10 mouse cellular contexts compared by ENCODE assay signal in genomic region chr11:102102485-102103258, GRCm38 (mm10). TPM values are rescaled to one million over a fixed set of nuclear protein-coding genes. Genes with fewer than 3 reads are reported as not detected.
DNase-seq lines count a peak whose midpoint lies in the region; ATAC-seq lines count a peak whose summit lies in the region.
"Had no signal": no experiment of that assay in that cellular context is flagged by ENCODE, and none has a peak within 500 bp of the region (broad histone marks: within the 10 kb centered on the region; RNA-seq: fewer than 3 reads in every experiment).

No protein-coding gene starts in this region.

- H3K9me3 ChIP-seq in midbrain, embryonic 14.5 days (ENCODE audit: control insufficient read depth, low read length) = no peaks in the 10 kb centered on the region
- H3K9me3 ChIP-seq in midbrain, embryonic 13.5 days = no peaks in the 10 kb centered on the region
- H3K9me3 ChIP-seq in embryonic facial prominence, embryonic 11.5 days (replicated peaks; ENCODE audit: control insufficient read depth, low read length) = no peaks in the 10 kb centered on the region
- no peaks in the 10 kb centered on the region for H3K9me3 ChIP-seq in heart, embryonic 16.5 days (replicated peaks; ENCODE audit: control insufficient read depth, low read length)
- H3K9me3 ChIP-seq: hindbrain, embryonic 15.5 days had no signal

- no peak overlapping the region for H3K9ac ChIP-seq in midbrain, embryonic 14.5 days (replicated peaks; ENCODE audit: low read length)
- H3K9ac ChIP-seq in midbrain, embryonic 13.5 days (replicated peaks) = no peak overlapping the region
- no peak overlapping the region for H3K9ac ChIP-seq in embryonic facial prominence, embryonic 11.5 days (replicated peaks; ENCODE audit: low read length)
- no peak overlapping the region for H3K9ac ChIP-seq in heart, embryonic 16.5 days (ENCODE audit: low read length)
- H3K9ac ChIP-seq: hindbrain, embryonic 15.5 days had no signal

- H3K27me3 ChIP-seq in midbrain, embryonic 14.5 days (ENCODE audit: control insufficient read depth, insufficient read depth, low read length) = peaks cover 28% of the 10 kb centered on the region
- peaks cover 72% of the 10 kb centered on the region for H3K27me3 ChIP-seq in midbrain, embryonic 13.5 days
- peaks cover 24% of the 10 kb centered on the region for H3K27me3 ChIP-seq in embryonic facial prominence, embryonic 11.5 days (ENCODE audit: control insufficient read depth, insufficient read depth, low read length)
- peaks cover 51% of the 10 kb centered on the region for H3K27me3 ChIP-seq in heart, embryonic 16.5 days (ENCODE audit: control insufficient read depth, insufficient read depth, low read length)

- H3K4me3 ChIP-seq in midbrain, embryonic 14.5 days (replicated peaks; ENCODE audit: low read depth, low read length) = no peak overlapping the region
- H3K4me3 ChIP-seq in midbrain, embryonic 13.5 days (replicated peaks) = no peak overlapping the region
- no peak overlapping the region for H3K4me3 ChIP-seq in embryonic facial prominence, embryonic 11.5 days (ENCODE audit: low read depth, low read length)
- H3K4me3 ChIP-seq in heart, embryonic 16.5 days (ENCODE audit: low read length) = no peak overlapping the region
- H3K4me3 ChIP-seq: hindbrain, embryonic 15.5 days had no signal

- no peak for ATAC-seq in midbrain, embryonic 14.5 days (ENCODE audit: low FRiP score, low TSS enrichment)
- no peak for ATAC-seq in midbrain, embryonic 13.5 days
- no peak; the same call in 1 of the 2 replicates for ATAC-seq in embryonic facial prominence, embryonic 11.5 days (replicated peaks; ENCODE audit: insufficient number of reproducible peaks, low FRiP score, low TSS enrichment, low read depth)
- peak; percentile 60; the same call in 1 of the 2 replicates for ATAC-seq in heart, embryonic 16.5 days (replicated peaks; ENCODE audit: extremely low read depth, insufficient read depth, low FRiP score)

- no peaks in the 10 kb centered on the region for H3K4me1 ChIP-seq in midbrain, embryonic 14.5 days (ENCODE audit: control insufficient read depth, insufficient read depth, low read length)
- H3K4me1 ChIP-seq in midbrain, embryonic 13.5 days (replicated peaks) = peaks cover 3% of the 10 kb centered on the region; the same call in 1 of the 2 replicates
- no peaks in the 10 kb centered on the region for H3K4me1 ChIP-seq in embryonic facial prominence, embryonic 11.5 days (ENCODE audit: control insufficient read depth, insufficient read depth, low read length)
- H3K4me1 ChIP-seq in heart, embryonic 16.5 days (ENCODE audit: control insufficient read depth, insufficient read depth, low read length) = peaks cover 4% of the 10 kb centered on the region; the same call in 1 of the 2 replicates

- intact Hi-C loops in left cerebral cortex, postnatal 4 days (cut with DNase I) = no loop called here

- H3K27ac ChIP-seq in midbrain, embryonic 14.5 days (replicated peaks; ENCODE audit: low read depth, low read length) = no peak overlapping the region
- H3K27ac ChIP-seq in midbrain, embryonic 13.5 days = no peak overlapping the region
- no peak overlapping the region for H3K27ac ChIP-seq in embryonic facial prominence, embryonic 11.5 days (replicated peaks; ENCODE audit: low read depth, low read length)
- H3K27ac ChIP-seq in heart, embryonic 16.5 days (ENCODE audit: low read length) = no peak overlapping the region
- H3K27ac ChIP-seq: hindbrain, embryonic 15.5 days had no signal

- DNase-seq in midbrain, embryonic 14.5 days = peak; percentile 92
- peak; percentile 61 for DNase-seq in adipocyte (ENCODE audit: low spot score)
- DNase-seq in embryonic facial prominence, embryonic 11.5 days (ENCODE audit: low spot score) = peak; percentile 93
- peak; percentile 76 for DNase-seq in left cerebral cortex, postnatal 4 days
- DNase-seq in naive thymus-derived CD4-positive, alpha-beta T cell, adult 2 months (ENCODE audit: low read depth) = peak; percentile 66
- peak; percentile 23 to 53 for DNase-seq in urinary bladder, postnatal 36 days (ENCODE audit: low spot score in 2 of 2)

- H3K4me2 ChIP-seq in midbrain, embryonic 14.5 days (ENCODE audit: low read length) = no peak overlapping the region
- no peak overlapping the region for H3K4me2 ChIP-seq in midbrain, embryonic 13.5 days (replicated peaks)
- no peak overlapping the region for H3K4me2 ChIP-seq in embryonic facial prominence, embryonic 11.5 days (ENCODE audit: low read depth, low read length)
- H3K4me2 ChIP-seq in heart, embryonic 16.5 days (ENCODE audit: low read depth, low read length) = no peak overlapping the region
- H3K4me2 ChIP-seq: hindbrain, embryonic 15.5 days had no signal

- WGBS in midbrain, embryonic 14.5 days = 19% methylated on average over 17 of the region's 17 CpGs
- 20% methylated on average over 17 of the region's 17 CpGs for WGBS in midbrain, embryonic 13.5 days
- 19% methylated on average over 17 of the region's 17 CpGs for WGBS in embryonic facial prominence, embryonic 11.5 days
- WGBS in heart, embryonic 16.5 days = 13% methylated on average over 17 of the region's 17 CpGs

- no peaks in the 10 kb centered on the region for H3K36me3 ChIP-seq in midbrain, embryonic 14.5 days (ENCODE audit: control insufficient read depth, insufficient read depth, low read length)
- H3K36me3 ChIP-seq in midbrain, embryonic 13.5 days = no peaks in the 10 kb centered on the region
- H3K36me3 ChIP-seq in embryonic facial prominence, embryonic 11.5 days (replicated peaks; ENCODE audit: control insufficient read depth, insufficient read depth, low read depth, low read length) = no peaks in the 10 kb centered on the region
- no peaks in the 10 kb centered on the region for H3K36me3 ChIP-seq in heart, embryonic 16.5 days (ENCODE audit: control insufficient read depth, insufficient read depth)
- H3K36me3 ChIP-seq: hindbrain, embryonic 15.5 days had no signal

RNA-seq across cellular contexts. Expression of gene Ppy, which starts 1.6 kb away (rescaled TPM):
- polyA plus RNA-seq in midbrain, embryonic 14.5 days (2014; fragmentation: Nextera tagmentation; extraction: Ambion mirVana) = not detected in 2 replicates
- not detected in 2 replicates for polyA plus RNA-seq in midbrain, embryonic 13.5 days (2015; fragmentation: Nextera tagmentation; extraction: Ambion mirVana)
- not detected in 2 replicates for polyA plus RNA-seq in embryonic facial prominence, embryonic 11.5 days (2014; fragmentation: Nextera tagmentation; extraction: Ambion mirVana)
- not detected in 2 replicates for polyA plus RNA-seq in heart, embryonic 16.5 days (2015; fragmentation: Nextera tagmentation; extraction: Ambion mirVana)
- not detected for total RNA-seq in left cerebral cortex, postnatal 4 days (2021)
- polyA plus RNA-seq: hindbrain, embryonic 15.5 days; stomach, embryonic 14.5 days had no signal

RNA-seq across cellular contexts. Expression of gene Pyy, which starts 5.0 kb away (rescaled TPM):
- not detected in 2 replicates for polyA plus RNA-seq in midbrain, embryonic 14.5 days (2014; fragmentation: Nextera tagmentation; extraction: Ambion mirVana)
- polyA plus RNA-seq in midbrain, embryonic 13.5 days (2015; fragmentation: Nextera tagmentation; extraction: Ambion mirVana) = not detected in 2 replicates
- not detected in 2 replicates for polyA plus RNA-seq in embryonic facial prominence, embryonic 11.5 days (2014; fragmentation: Nextera tagmentation; extraction: Ambion mirVana)
- not detected in 2 replicates for polyA plus RNA-seq in heart, embryonic 16.5 days (2015; fragmentation: Nextera tagmentation; extraction: Ambion mirVana)
- total RNA-seq in left cerebral cortex, postnatal 4 days (2021) = not detected

RNA-seq across cellular contexts. Expression of gene Mpp2, which starts 14.4 kb away (rescaled TPM):
- 22.5 and 23.9 TPM in 2 replicates for polyA plus RNA-seq in midbrain, embryonic 14.5 days (2014; fragmentation: Nextera tagmentation; extraction: Ambion mirVana)
- polyA plus RNA-seq in midbrain, embryonic 13.5 days (2015; fragmentation: Nextera tagmentation; extraction: Ambion mirVana) = 24.5 and 26.7 TPM in 2 replicates
- polyA plus RNA-seq in embryonic facial prominence, embryonic 11.5 days (2014; fragmentation: Nextera tagmentation; extraction: Ambion mirVana) = 7.4 and 9.1 TPM in 2 replicates
- polyA plus RNA-seq in heart, embryonic 16.5 days (2015; fragmentation: Nextera tagmentation; extraction: Ambion mirVana) = 6.6 and 9.1 TPM in 2 replicates
- 10 to 100 TPM; 39.1 to 45.0 TPM for total RNA-seq in left cerebral cortex, postnatal 4 days (2021)

RNA-seq across cellular contexts. Expression of gene Nags, which starts 42.6 kb away (rescaled TPM):
- 0.08 TPM in 1 of 2 replicates, not detected in the other for polyA plus RNA-seq in midbrain, embryonic 14.5 days (2014; fragmentation: Nextera tagmentation; extraction: Ambion mirVana)
- polyA plus RNA-seq in midbrain, embryonic 13.5 days (2015; fragmentation: Nextera tagmentation; extraction: Ambion mirVana) = 0.09 TPM in 1 of 2 replicates, not detected in the other
- polyA plus RNA-seq in embryonic facial prominence, embryonic 11.5 days (2014; fragmentation: Nextera tagmentation; extraction: Ambion mirVana) = not detected in 2 replicates
- polyA plus RNA-seq in heart, embryonic 16.5 days (2015; fragmentation: Nextera tagmentation; extraction: Ambion mirVana) = 0.14 and 0.29 TPM in 2 replicates
- under 1 TPM in 1 of 2 experiments, not detected in 1; 0.16 TPM for total RNA-seq in left cerebral cortex, postnatal 4 days (2021)
- polyA plus RNA-seq: hindbrain, embryonic 15.5 days; stomach, embryonic 14.5 days had no signal

RNA-seq across cellular contexts. Expression of gene Tmem101, which starts 53.5 kb away (rescaled TPM):
- polyA plus RNA-seq in midbrain, embryonic 14.5 days (2014; fragmentation: Nextera tagmentation; extraction: Ambion mirVana) = 32.8 and 36.1 TPM in 2 replicates
- polyA plus RNA-seq in midbrain, embryonic 13.5 days (2015; fragmentation: Nextera tagmentation; extraction: Ambion mirVana) = 40.5 and 42.5 TPM in 2 replicates
- 37.0 and 37.8 TPM in 2 replicates for polyA plus RNA-seq in embryonic facial prominence, embryonic 11.5 days (2014; fragmentation: Nextera tagmentation; extraction: Ambion mirVana)
- polyA plus RNA-seq in heart, embryonic 16.5 days (2015; fragmentation: Nextera tagmentation; extraction: Ambion mirVana) = 33.9 and 35.3 TPM in 2 replicates
- total RNA-seq in left cerebral cortex, postnatal 4 days (2021) = 10 to 100 TPM; 23.8 to 26.4 TPM

Comparison
In these comparisons a context has a peak if more than half of its experiments do, and no peak if none do; other contexts are left out.
1. DNase-seq: peak in every context shown above with its lines; median percentile 93 in embryonic facial prominence, embryonic 11.5 days; 92 in midbrain, embryonic 14.5 days; 76 in left cerebral cortex, postnatal 4 days; 66 in naive thymus-derived CD4-positive, alpha-beta T cell, adult 2 months; 61 in adipocyte; 38 in urinary bladder, postnatal 36 days.